Mouse (Mus musculus): Measurements from ENCODE around the gene Ncdn. TPM values are rescaled to one million over a fixed set of nuclear protein-coding genes. Genes with fewer than 3 reads are reported as not detected.

Ncdn gene
- polyA plus RNA-seq (2015; fragmentation: Nextera tagmentation; extraction: Ambion mirVana), result 29.9 and 31.4 TPM in 2 replicates

- Histone ChIP-seq H3K27ac (peak within 1 kb of the TSS; percentile 96), H3K4me2 (peak within 1 kb of the TSS; percentile 95), H3K9ac (peak within 1 kb of the TSS; percentile 85), H3K4me3 (peak within 1 kb of the TSS; percentile 92), H3K9me3 (no peaks in the 10 kb centered on the region), H3K36me3 (peaks cover 29% of the 10 kb centered on the region), H3K4me1 (peaks cover 54% of the 10 kb centered on the region), H3K27me3 (no peaks in the 10 kb centered on the region)
- ATAC-seq (ENCODE audit: insufficient number of reproducible peaks, low FRiP score, low TSS enrichment, low read depth), result peak; percentile 98
- WGBS, result under 1% methylated on average over 70 of the region's 71 CpGs
Measured at GRCm38 (mm10) chr4:126753268-126754230, at the start of gene Ncdn, which contains the start of gene AU040320. Gene Ncdn (minus strand): TSS chr4:126753438. Gene AU040320 (plus strand): TSS chr4:126753544.

DNA sequence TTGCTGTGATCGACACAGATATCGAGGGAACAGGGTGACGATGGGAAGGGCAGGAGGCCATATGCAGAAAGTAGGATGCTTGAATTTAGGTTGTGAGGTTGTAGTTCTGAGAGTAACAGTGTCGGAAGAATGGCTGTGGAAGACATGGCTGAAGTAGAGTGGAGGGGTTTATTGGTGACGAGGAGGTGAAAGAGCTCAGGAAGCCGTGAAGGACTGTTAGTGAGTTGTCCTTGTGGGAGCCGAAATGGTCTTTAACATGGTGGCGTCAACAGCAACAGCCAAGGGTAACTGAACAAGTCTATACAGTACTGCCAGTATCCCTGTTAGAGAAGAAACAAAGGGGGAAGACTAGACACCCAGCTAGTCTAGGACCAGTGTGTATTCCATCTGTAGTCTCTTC is 48.9 kb upstream of the Ncdn start:
- ATAC-seq (ENCODE audit: insufficient number of reproducible peaks, low FRiP score, low TSS enrichment, low read depth), result no peak
- H3K4me3 ChIP-seq, result no peak overlapping the region
- H3K9me3 ChIP-seq, result no peaks in the 10 kb centered on the region
- H3K4me2 ChIP-seq, result no peak overlapping the region
- peaks cover 4% of the 10 kb centered on the region; the same call in 1 of the 2 replicates for H3K4me1 ChIP-seq
- 95% methylated on average over 8 of the region's 8 CpGs for WGBS
- no peaks in the 10 kb centered on the region for H3K27me3 ChIP-seq
- H3K9ac ChIP-seq, result no peak overlapping the region
- H3K36me3 ChIP-seq, result peaks cover 3% of the 10 kb centered on the region; the same call in 1 of the 2 replicates
- H3K27ac ChIP-seq, result no peak overlapping the region

DNA sequence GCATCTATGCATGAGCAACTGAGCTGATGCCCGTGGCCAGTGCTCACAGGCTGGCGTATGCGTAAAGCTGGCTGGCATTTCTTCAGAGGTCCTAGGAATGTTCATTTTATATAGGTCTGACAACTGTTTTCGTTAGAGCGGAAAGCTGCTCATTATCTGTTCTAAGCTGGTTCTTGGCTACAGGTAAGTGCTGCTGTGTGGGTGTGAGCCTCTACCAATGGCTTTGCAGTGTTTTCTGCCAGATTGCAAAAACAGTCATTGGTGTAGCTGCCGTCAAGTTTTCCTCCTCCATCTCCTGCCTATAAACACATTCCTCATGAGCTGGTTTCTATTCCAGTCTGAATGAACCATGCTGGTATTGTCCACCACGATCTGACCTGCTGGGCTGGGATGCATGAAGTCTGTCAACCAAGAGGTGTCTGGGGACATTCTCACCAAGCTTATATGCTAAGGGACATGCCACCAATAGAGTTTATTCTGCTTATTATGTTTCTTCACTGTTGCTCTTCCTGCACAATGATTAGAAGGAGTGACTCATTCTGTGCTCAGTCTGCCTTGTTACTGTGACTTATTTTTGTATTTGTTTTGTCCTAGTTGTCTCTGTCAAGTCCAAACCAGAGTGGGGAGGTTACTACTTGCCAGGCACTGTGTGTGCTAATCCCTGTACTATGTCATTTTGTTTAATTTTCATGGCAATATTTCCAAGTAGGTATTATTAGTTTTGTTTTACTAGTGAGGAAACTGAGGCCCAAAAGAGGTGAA is 39.3 kb upstream of the Ncdn start:
- no peak overlapping the region for H3K4me3 ChIP-seq

GRCm38 (mm10) chr4:126782996-126783395 is 29.8 kb upstream of the Ncdn start:
- H3K9ac ChIP-seq, result no peak overlapping the region
- no peak overlapping the region for H3K4me2 ChIP-seq
- WGBS, result 31% methylated on average over 8 of the region's 8 CpGs
- H3K36me3 ChIP-seq, result peaks cover 7% of the 10 kb centered on the region; the same call in 1 of the 2 replicates
- no peaks in the 10 kb centered on the region for H3K9me3 ChIP-seq
- H3K4me3 ChIP-seq, result no peak overlapping the region
- no peak for ATAC-seq (ENCODE audit: insufficient number of reproducible peaks, low FRiP score, low TSS enrichment, low read depth)
- peak overlapping the region; percentile 77 for H3K27ac ChIP-seq
- H3K4me1 ChIP-seq, result peaks cover 38% of the 10 kb centered on the region
- no peaks in the 10 kb centered on the region for H3K27me3 ChIP-seq

More for the DNA sequence above, 39.3 kb upstream of the Ncdn start:
- no peak overlapping the region for H3K27ac ChIP-seq
- H3K27me3 ChIP-seq, result no peaks in the 10 kb centered on the region
- no peaks in the 10 kb centered on the region for H3K4me1 ChIP-seq
- no peaks in the 10 kb centered on the region for H3K9me3 ChIP-seq
- H3K36me3 ChIP-seq, result peaks cover 37% of the 10 kb centered on the region
- no peak overlapping the region for H3K4me2 ChIP-seq
- WGBS, result 86% methylated on average over 7 of the region's 7 CpGs
- ATAC-seq (ENCODE audit: insufficient number of reproducible peaks, low FRiP score, low TSS enrichment, low read depth), result no peak
- no peak overlapping the region for H3K9ac ChIP-seq

GRCm38 (mm10) chr4:126782512-126782911 is 29.3 kb upstream of the Ncdn start:
- Histone ChIP-seq H3K4me1 (peaks cover 38% of the 10 kb centered on the region), H3K27me3 (no peaks in the 10 kb centered on the region), H3K36me3 (peaks cover 7% of the 10 kb centered on the region; the same call in 1 of the 2 replicates), H3K9ac (no peak overlapping the region), H3K27ac (peak overlapping the region; percentile 77), H3K4me3 (no peak overlapping the region), H3K9me3 (no peaks in the 10 kb centered on the region), H3K4me2 (no peak overlapping the region)
- WGBS, result 46% methylated on average over 8 of the region's 8 CpGs
- no peak for ATAC-seq (ENCODE audit: insufficient number of reproducible peaks, low FRiP score, low TSS enrichment, low read depth)

DNA sequence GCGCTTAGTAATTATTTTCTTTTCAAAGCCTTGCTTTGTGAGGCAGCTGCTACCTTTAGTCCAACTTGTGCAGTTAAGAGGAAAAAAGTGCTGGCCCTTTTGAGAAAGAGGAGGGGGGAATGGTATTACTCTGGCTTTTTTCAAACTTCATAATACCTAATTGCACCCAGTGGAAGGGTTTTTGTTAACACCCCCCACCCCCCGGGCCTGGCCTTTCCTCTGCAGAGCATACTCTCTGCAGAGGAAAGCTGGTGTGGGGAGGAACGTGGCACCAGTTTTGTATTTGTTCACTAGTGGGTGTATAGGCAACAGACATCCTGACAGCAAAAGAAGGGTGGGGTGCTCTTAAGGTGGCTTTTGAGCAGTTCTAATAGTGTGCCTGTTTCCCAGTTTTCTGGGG is 28.6 kb upstream of the Ncdn start:
- H3K4me1 ChIP-seq, result peaks cover 43% of the 10 kb centered on the region
- H3K9ac ChIP-seq, result no peak overlapping the region

GRCm38 (mm10) chr4:126779826-126780775 is 26.9 kb upstream of the Ncdn start:
- Histone ChIP-seq H3K36me3 (no peaks in the 10 kb centered on the region; the same call in 1 of the 2 replicates), H3K4me2 (no peak overlapping the region), H3K9me3 (no peaks in the 10 kb centered on the region), H3K27me3 (no peaks in the 10 kb centered on the region), H3K4me3 (no peak overlapping the region), H3K27ac (peak overlapping the region; percentile 24; the same call in 1 of the 2 replicates), H3K4me1 (peaks cover 46% of the 10 kb centered on the region), H3K9ac (no peak overlapping the region)
- ATAC-seq (ENCODE audit: insufficient number of reproducible peaks, low FRiP score, low TSS enrichment, low read depth), result no peak
- WGBS, result 60% methylated on average over 12 of the region's 12 CpGs

More for the DNA sequence above, 28.6 kb upstream of the Ncdn start:
- no peak for ATAC-seq (ENCODE audit: insufficient number of reproducible peaks, low FRiP score, low TSS enrichment, low read depth)
- Histone ChIP-seq H3K4me3 (no peak overlapping the region), H3K27me3 (no peaks in the 10 kb centered on the region), H3K27ac (peak overlapping the region; percentile 77), H3K4me2 (no peak overlapping the region), H3K36me3 (peaks cover 2% of the 10 kb centered on the region; the same call in 1 of the 2 replicates), H3K9me3 (no peaks in the 10 kb centered on the region)
- WGBS, result 44% methylated on average over 3 of the region's 3 CpGs

GRCm38 (mm10) chr4:126779148-126779581 is 25.9 kb upstream of the Ncdn start:
- no peak overlapping the region for H3K27ac ChIP-seq
- no peak overlapping the region for H3K9ac ChIP-seq
- H3K4me3 ChIP-seq, result no peak overlapping the region
- H3K36me3 ChIP-seq, result no peaks in the 10 kb centered on the region; the same call in 1 of the 2 replicates
- H3K9me3 ChIP-seq, result no peaks in the 10 kb centered on the region
- 36% methylated on average over 8 of the region's 8 CpGs for WGBS
- H3K4me1 ChIP-seq, result peaks cover 50% of the 10 kb centered on the region
- no peaks in the 10 kb centered on the region for H3K27me3 ChIP-seq
- H3K4me2 ChIP-seq, result no peak overlapping the region
- no peak for ATAC-seq (ENCODE audit: insufficient number of reproducible peaks, low FRiP score, low TSS enrichment, low read depth)

- Histone ChIP-seq H3K9me3 (no peaks in the 10 kb centered on the region), H3K27me3 (no peaks in the 10 kb centered on the region), H3K4me3 (no peak overlapping the region), H3K9ac (no peak overlapping the region), H3K27ac (no peak overlapping the region), H3K4me2 (no peak overlapping the region), H3K36me3 (peaks cover 4% of the 10 kb centered on the region; the same call in 1 of the 2 replicates), H3K4me1 (peaks cover 23% of the 10 kb centered on the region)
- ATAC-seq (ENCODE audit: insufficient number of reproducible peaks, low FRiP score, low TSS enrichment, low read depth), result no peak
- WGBS, result 26% methylated on average over 1 of the region's 1 CpGs
Measured at GRCm38 (mm10) chr4:126775182-126775581, 21.9 kb upstream of the Ncdn start.

- WGBS, result 83% methylated on average over 6 of the region's 6 CpGs
- ATAC-seq (ENCODE audit: insufficient number of reproducible peaks, low FRiP score, low TSS enrichment, low read depth), result no peak
Measured at GRCm38 (mm10) chr4:126773871-126774270, 20.6 kb upstream of the Ncdn start.

More at GRCm38 (mm10) chr4:126773871-126774270, 20.6 kb upstream of the Ncdn start:
- 0 out of 2 replicates have a peak overlapping the region, but pooled peaks have one; percentile 5 for H3K27ac ChIP-seq
- no peak overlapping the region for H3K9ac ChIP-seq
- no peak overlapping the region for H3K4me3 ChIP-seq
- H3K36me3 ChIP-seq, result peaks cover 4% of the 10 kb centered on the region; the same call in 1 of the 2 replicates
- no peaks in the 10 kb centered on the region for H3K9me3 ChIP-seq
- no peaks in the 10 kb centered on the region for H3K27me3 ChIP-seq
- H3K4me1 ChIP-seq, result peaks cover 14% of the 10 kb centered on the region
- no peak overlapping the region for H3K4me2 ChIP-seq
